Mouse (Mus musculus) midbrain, embryonic 15.5 days (tissue): ENCODE measurements around the gene Mmrn2. TPM values are rescaled to one million over a fixed set of nuclear protein-coding genes. Genes with fewer than 3 reads are reported as not detected.

ENCODE experiments used
- ATAC-seq: fragments of 200-750 bp; cut with Nextera tagmentation; replicated peaks from 2 replicates; pipeline ENCODE4 v1.8.0; 2017; ENCODE audit warnings: moderate TSS enrichment
- H3K27ac ChIP-seq: fragments of 300-500 bp; sonication (generic); 2 replicates; pipeline ENCODE4 v1.5.1; 2015; ENCODE audit warnings: mild to moderate bottlenecking, inconsistent platforms
- H3K27me3 ChIP-seq: fragments of 300-500 bp; sonication (generic); replicated peaks from 2 replicates; pipeline ENCODE4 v1.6.1; 2015; ENCODE audit warnings: inconsistent platforms
- H3K36me3 ChIP-seq: fragments of 300-500 bp; sonication (generic); replicated peaks from 2 replicates; pipeline ENCODE4 v1.6.1; 2015; ENCODE audit warnings: inconsistent platforms
- H3K4me1 ChIP-seq: fragments of 300-500 bp; sonication (generic); 2 replicates; pipeline ENCODE4 v1.6.1; 2015; ENCODE audit warnings: inconsistent platforms
- H3K4me2 ChIP-seq: fragments of 300-500 bp; sonication (generic); 2 replicates; pipeline ENCODE4 v1.6.1; 2015; ENCODE audit warnings: inconsistent platforms, mild to moderate bottlenecking, moderate library complexity
- H3K4me3 ChIP-seq: fragments of 300-500 bp; sonication (generic); 2 replicates; pipeline ENCODE4 v1.5.1; 2015; ENCODE audit warnings: mild to moderate bottlenecking, inconsistent platforms
- H3K9ac ChIP-seq: fragments of 300-500 bp; sonication (generic); 2 replicates; pipeline ENCODE4 v1.6.1; 2015; ENCODE audit warnings: mild to moderate bottlenecking, inconsistent platforms
- H3K9me3 ChIP-seq: fragments of 300-500 bp; sonication (generic); 2 replicates; pipeline ENCODE4 v1.6.1; 2016; ENCODE audit warnings: inconsistent platforms
- WGBS: fragments of 180-500 bp; shearing (Covaris S2); methylation state at CpG from one replicate; pipeline ENCODE4 v1.1.7; 2015; ENCODE audit warnings: mixed read lengths; 5-methylcytosine and 5-hydroxymethylcytosine counted together
- polyA plus RNA-seq: library from polyadenylated mRNA; unstranded; fragments of >200 nt; fragmentation: Nextera tagmentation; extraction: Ambion mirVana; gene quantifications from 2 replicates; pipeline ENCODE4 v1.2.1, GENCODE M21; 2015

The Mmrn2 gene
- polyA plus RNA-seq, 1 experiment from 2014 or later: 4.7 TPM

DNA sequence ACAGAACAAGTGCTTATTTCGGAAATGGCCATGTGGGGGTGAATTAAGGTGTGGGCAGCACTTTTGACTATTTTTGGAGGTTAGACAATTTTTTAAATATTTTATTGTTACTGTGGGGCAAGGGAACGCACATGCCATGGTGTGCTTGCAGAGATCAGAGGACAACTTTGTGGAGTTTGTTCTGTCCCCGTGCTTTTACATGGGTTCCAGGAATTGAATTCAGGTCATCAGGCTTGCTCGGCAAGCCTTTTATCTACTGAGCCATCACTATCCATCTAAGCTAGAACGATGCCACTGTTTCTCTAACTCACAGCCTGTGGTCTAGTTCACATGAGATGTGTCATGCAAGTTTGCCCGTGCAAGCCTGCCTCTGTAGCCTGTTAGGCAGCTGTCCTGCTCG lies 27.0 kb upstream of the Mmrn2 start:
- no peaks in the 10 kb centered on the region for H3K9me3 ChIP-seq
- 90% methylated on average over 7 of the region's 7 CpGs for WGBS

GRCm38 (mm10) chr14:34349007-34349406 lies 26.3 kb upstream of the Mmrn2 start:
- H3K9me3 ChIP-seq: no peaks in the 10 kb centered on the region
- no peak overlapping the region for H3K4me2 ChIP-seq
- no peaks in the 10 kb centered on the region for H3K4me1 ChIP-seq
- no peak overlapping the region for H3K27ac ChIP-seq
- H3K36me3 ChIP-seq: 0 out of 2 replicates have a peak, but pooled peaks cover 5% of the 10 kb centered on the region
- no peak overlapping the region for H3K9ac ChIP-seq
- no peak overlapping the region for H3K4me3 ChIP-seq
- 86% methylated on average over 8 of the region's 8 CpGs for WGBS
- H3K27me3 ChIP-seq: no peaks in the 10 kb centered on the region
- no peak for ATAC-seq

More for the DNA sequence above, 27.0 kb upstream of the Mmrn2 start:
- Histone ChIP-seq H3K4me1 (no peaks in the 10 kb centered on the region), H3K27me3 (no peaks in the 10 kb centered on the region), H3K36me3 (peaks cover 8% of the 10 kb centered on the region), H3K4me2 (no peak overlapping the region), H3K4me3 (no peak overlapping the region), H3K9ac (no peak overlapping the region), H3K27ac (no peak overlapping the region)
- ATAC-seq: no peak

DNA sequence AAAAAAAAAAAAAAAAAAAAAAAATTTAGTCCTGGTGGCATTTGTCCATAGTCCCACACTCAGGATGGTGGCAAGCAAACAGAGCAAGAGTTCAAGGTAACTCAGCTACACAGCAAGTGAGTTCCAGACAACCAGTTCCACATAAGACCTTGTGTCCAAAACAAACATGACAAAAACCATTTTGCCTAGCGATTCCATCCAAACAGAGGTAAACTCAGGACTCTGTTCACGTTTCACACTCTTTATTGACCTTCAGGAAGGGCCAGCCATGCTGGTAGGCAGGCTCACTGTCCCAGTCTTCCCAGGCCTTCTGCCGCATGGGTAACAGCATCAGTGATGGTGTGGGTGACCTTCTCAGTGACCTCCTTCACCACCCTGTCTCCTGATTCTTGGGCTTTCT lies 23.6 kb upstream of the Mmrn2 start:
- no peaks in the 10 kb centered on the region for H3K27me3 ChIP-seq
- no peaks in the 10 kb centered on the region for H3K4me1 ChIP-seq
- no peak for ATAC-seq
- no peak overlapping the region for H3K9ac ChIP-seq
- no peak overlapping the region for H3K27ac ChIP-seq
- no peak overlapping the region for H3K4me2 ChIP-seq
- no peaks in the 10 kb centered on the region for H3K9me3 ChIP-seq
- no peaks in the 10 kb centered on the region for H3K36me3 ChIP-seq
- no peak overlapping the region for H3K4me3 ChIP-seq
- 82% methylated on average over 3 of the region's 3 CpGs for WGBS

DNA sequence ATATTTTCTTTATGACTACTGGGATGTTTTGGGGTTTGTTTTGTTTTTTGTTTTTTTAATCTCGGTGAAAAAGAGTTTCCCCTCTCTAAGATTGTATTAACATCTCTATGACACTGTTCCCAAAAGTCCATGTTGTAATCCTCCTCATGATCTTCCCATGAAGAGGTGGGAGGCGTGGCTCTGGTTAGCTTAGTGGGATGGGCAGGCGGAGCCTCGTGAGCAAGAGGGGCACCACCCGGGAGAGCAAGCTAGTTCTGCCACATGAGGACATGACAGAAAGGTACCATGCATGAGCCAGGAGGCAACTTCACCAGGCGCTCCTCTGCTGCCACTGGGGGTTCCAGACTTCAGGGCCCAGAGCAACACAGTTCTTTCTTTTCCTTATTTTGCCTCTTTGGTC lies 22.7 kb upstream of the Mmrn2 start:
- Histone ChIP-seq H3K4me2 (no peak overlapping the region), H3K4me3 (no peak overlapping the region), H3K27ac (no peak overlapping the region), H3K9ac (no peak overlapping the region), H3K36me3 (no peaks in the 10 kb centered on the region), H3K9me3 (no peaks in the 10 kb centered on the region), H3K4me1 (no peaks in the 10 kb centered on the region), H3K27me3 (no peaks in the 10 kb centered on the region)
- ATAC-seq: no peak
- WGBS: 76% methylated on average over 6 of the region's 6 CpGs

DNA sequence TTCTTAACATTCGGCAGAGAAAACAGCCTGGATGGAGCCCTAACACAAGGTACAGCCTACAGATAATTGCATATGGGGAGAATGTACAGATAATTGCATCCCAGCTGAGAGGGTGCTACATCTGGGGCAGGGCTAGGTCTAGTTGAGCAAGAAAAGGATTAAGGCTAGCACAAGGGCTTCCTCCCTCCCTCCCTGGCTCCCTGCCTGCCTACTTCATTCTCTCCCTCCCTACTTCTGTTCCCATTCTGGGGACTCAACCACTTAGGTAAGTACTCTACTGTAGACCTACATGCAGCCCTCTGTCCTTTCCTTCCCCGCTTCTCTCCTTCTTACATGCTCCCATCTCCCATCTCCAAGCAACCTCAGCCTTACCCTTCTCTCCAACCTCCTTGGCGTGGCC lies 21.9 kb upstream of the Mmrn2 start:
- Histone ChIP-seq H3K27me3 (no peaks in the 10 kb centered on the region), H3K36me3 (no peaks in the 10 kb centered on the region), H3K9ac (no peak overlapping the region), H3K4me1 (no peaks in the 10 kb centered on the region), H3K27ac (no peak overlapping the region), H3K9me3 (no peaks in the 10 kb centered on the region), H3K4me3 (no peak overlapping the region), H3K4me2 (no peak overlapping the region)
- WGBS: 87% methylated on average over 3 of the region's 3 CpGs
- ATAC-seq: no peak

DNA sequence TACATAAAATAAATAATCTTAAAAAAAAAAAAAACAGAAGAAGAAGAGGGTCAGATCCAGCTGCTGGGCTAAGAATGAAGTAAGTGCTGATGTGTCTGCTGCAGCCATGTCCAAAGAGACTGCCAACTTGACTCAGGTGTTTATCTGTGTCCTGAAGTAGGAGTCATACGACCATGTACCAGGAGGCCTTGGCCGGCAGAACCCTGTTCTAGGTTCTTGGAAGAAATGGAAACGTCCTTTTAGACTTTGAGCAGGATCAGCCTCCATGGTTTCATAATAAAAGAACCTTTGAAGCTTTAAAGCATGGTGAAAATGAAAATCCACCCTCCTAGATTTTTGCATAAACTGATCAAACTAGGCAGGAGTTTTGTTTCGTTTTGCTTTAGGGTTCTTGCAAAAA lies 20.8 kb upstream of the Mmrn2 start:
- Histone ChIP-seq H3K9me3 (no peaks in the 10 kb centered on the region), H3K4me3 (no peak overlapping the region), H3K9ac (no peak overlapping the region), H3K27ac (no peak overlapping the region), H3K36me3 (no peaks in the 10 kb centered on the region), H3K4me1 (no peaks in the 10 kb centered on the region), H3K27me3 (no peaks in the 10 kb centered on the region), H3K4me2 (no peak overlapping the region)
- ATAC-seq: no peak
- 87% methylated on average over 4 of the region's 4 CpGs for WGBS

GRCm38 (mm10) chr14:34355301-34355700 lies 20.0 kb upstream of the Mmrn2 start, which contains the start of gene Fam25c:
Gene Fam25c, minus strand, starts transcription at chr14:34355433.
- no peaks in the 10 kb centered on the region for H3K9me3 ChIP-seq
- no peak within 1 kb of the TSS for H3K4me2 ChIP-seq
- no peaks in the 10 kb centered on the region for H3K4me1 ChIP-seq
- no peak within 1 kb of the TSS for H3K27ac ChIP-seq
- no peaks in the 10 kb centered on the region for H3K36me3 ChIP-seq
- no peaks in the 10 kb centered on the region for H3K27me3 ChIP-seq
- no peak for ATAC-seq
- 91% methylated on average over 6 of the region's 6 CpGs for WGBS
- no peak within 1 kb of the TSS for H3K9ac ChIP-seq
- H3K4me3 ChIP-seq: no peak within 1 kb of the TSS

- Histone ChIP-seq H3K9me3 (no peaks in the 10 kb centered on the region), H3K4me2 (no peak overlapping the region), H3K4me3 (no peak overlapping the region), H3K4me1 (no peaks in the 10 kb centered on the region), H3K9ac (no peak overlapping the region), H3K27me3 (no peaks in the 10 kb centered on the region), H3K36me3 (no peaks in the 10 kb centered on the region), H3K27ac (no peak overlapping the region)
- WGBS: 78% methylated on average over 7 of the region's 7 CpGs
- no peak for ATAC-seq
Measured at GRCm38 (mm10) chr14:34357671-34358455, 17.4 kb upstream of the Mmrn2 start.

- H3K36me3 ChIP-seq: no peaks in the 10 kb centered on the region
- H3K9me3 ChIP-seq: no peaks in the 10 kb centered on the region
- no peak overlapping the region for H3K4me2 ChIP-seq
- no peak overlapping the region for H3K9ac ChIP-seq
- WGBS: 33% methylated on average over 5 of the region's 5 CpGs
- peaks cover 13% of the 10 kb centered on the region for H3K4me1 ChIP-seq
- no peak overlapping the region for H3K27ac ChIP-seq
- no peaks in the 10 kb centered on the region for H3K27me3 ChIP-seq
- ATAC-seq: no peak
- no peak overlapping the region for H3K4me3 ChIP-seq
Measured at GRCm38 (mm10) chr14:34359676-34360244, 15.5 kb upstream of the Mmrn2 start.

- Histone ChIP-seq H3K4me1 (peaks cover 13% of the 10 kb centered on the region), H3K4me3 (no peak overlapping the region), H3K27me3 (no peaks in the 10 kb centered on the region), H3K9ac (no peak overlapping the region), H3K27ac (no peak overlapping the region), H3K9me3 (no peaks in the 10 kb centered on the region), H3K36me3 (no peaks in the 10 kb centered on the region), H3K4me2 (no peak overlapping the region)
- 44% methylated on average over 6 of the region's 6 CpGs for WGBS
- no peak for ATAC-seq
Measured at GRCm38 (mm10) chr14:34360251-34360650, 15.0 kb upstream of the Mmrn2 start.

DNA sequence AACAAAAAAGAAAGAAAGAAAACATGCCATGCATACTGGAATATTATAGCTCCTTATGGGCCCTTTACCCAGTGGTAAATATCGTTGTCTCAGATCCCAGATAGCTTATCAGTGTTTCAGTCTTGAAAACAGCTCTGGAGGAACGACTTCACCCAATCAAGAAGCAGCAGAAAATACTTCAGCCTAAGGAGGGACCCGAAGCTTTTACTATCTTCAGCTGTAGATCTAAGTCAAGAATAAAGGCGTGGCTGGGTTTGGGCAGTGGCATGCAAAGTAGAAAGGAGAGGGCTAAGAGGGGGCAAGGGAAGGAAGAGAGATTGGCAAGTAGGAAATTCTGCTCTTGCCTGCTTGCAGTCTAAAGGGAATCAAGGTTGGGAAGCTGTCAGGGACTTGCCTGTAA lies 13.1 kb upstream of the Mmrn2 start:
- no peak overlapping the region for H3K4me2 ChIP-seq
- H3K9me3 ChIP-seq: no peaks in the 10 kb centered on the region
- H3K9ac ChIP-seq: no peak overlapping the region
- no peaks in the 10 kb centered on the region for H3K36me3 ChIP-seq
- H3K27ac ChIP-seq: no peak overlapping the region
- no peak for ATAC-seq
- H3K27me3 ChIP-seq: no peaks in the 10 kb centered on the region
- 86% methylated on average over 4 of the region's 4 CpGs for WGBS
- H3K4me3 ChIP-seq: no peak overlapping the region
- H3K4me1 ChIP-seq: peaks cover 13% of the 10 kb centered on the region

- peak; percentile 63 for ATAC-seq
- Histone ChIP-seq H3K9ac (no peak overlapping the region), H3K9me3 (no peaks in the 10 kb centered on the region), H3K4me1 (peaks cover 13% of the 10 kb centered on the region), H3K27ac (peak overlapping the region; percentile 63; the same call in 1 of the 2 replicates), H3K4me2 (peak overlapping the region; percentile 75), H3K36me3 (no peaks in the 10 kb centered on the region), H3K27me3 (no peaks in the 10 kb centered on the region), H3K4me3 (peak overlapping the region; percentile 43)
- 30% methylated on average over 18 of the region's 18 CpGs for WGBS
Measured at GRCm38 (mm10) chr14:34362726-34363445, 12.4 kb upstream of the Mmrn2 start.
